Mouse (Mus musculus): ENCODE results near the gene Slc2a8. TPM values are rescaled to one million over a fixed set of nuclear protein-coding genes. Genes with fewer than 3 reads are reported as not detected.

Gene Slc2a8
- polyA plus RNA-seq, 1 experiment from 2014 or later, result 18.2 TPM

- Histone ChIP-seq H3K4me3 (replicated peaks; ENCODE audit: low read depth, low read length) (no peak overlapping the region), H3K27ac (replicated peaks; ENCODE audit: low read depth, low read length) (no peak overlapping the region), H3K4me1 (ENCODE audit: control insufficient read depth, insufficient read depth, low read length) (no peaks in the 10 kb centered on the region), H3K4me2 (ENCODE audit: low read length) (no peak overlapping the region), H3K27me3 (ENCODE audit: control insufficient read depth, insufficient read depth, low read length) (no peaks in the 10 kb centered on the region), H3K9me3 (ENCODE audit: control insufficient read depth, low read length) (no peaks in the 10 kb centered on the region), H3K36me3 (ENCODE audit: control insufficient read depth, insufficient read depth, low read length) (peaks cover 18% of the 10 kb centered on the region; the same call in 1 of the 2 replicates), H3K9ac (replicated peaks; ENCODE audit: low read length) (no peak overlapping the region)
- WGBS, result 87% methylated on average over 7 of the region's 7 CpGs
- ATAC-seq (ENCODE audit: low FRiP score, low TSS enrichment), result no peak
- no peak for DNase-seq
These were observed 20.3 kb upstream of the Slc2a8 start for GRCm38 (mm10) chr2:33002144-33002543.

GRCm38 (mm10) chr2:32999752-33000151 is 17.9 kb upstream of the Slc2a8 start:
- DNase-seq (no peak), ATAC-seq (ENCODE audit: low FRiP score, low TSS enrichment) (no peak)
- Histone ChIP-seq H3K9me3 (ENCODE audit: control insufficient read depth, low read length) (no peaks in the 10 kb centered on the region), H3K4me1 (ENCODE audit: control insufficient read depth, insufficient read depth, low read length) (no peaks in the 10 kb centered on the region), H3K27ac (replicated peaks; ENCODE audit: low read depth, low read length) (no peak overlapping the region), H3K27me3 (ENCODE audit: control insufficient read depth, insufficient read depth, low read length) (no peaks in the 10 kb centered on the region), H3K36me3 (ENCODE audit: control insufficient read depth, insufficient read depth, low read length) (peaks cover 18% of the 10 kb centered on the region; the same call in 1 of the 2 replicates), H3K4me2 (ENCODE audit: low read length) (no peak overlapping the region), H3K4me3 (replicated peaks; ENCODE audit: low read depth, low read length) (no peak overlapping the region), H3K9ac (replicated peaks; ENCODE audit: low read length) (no peak overlapping the region)
- 91% methylated on average over 2 of the region's 2 CpGs for WGBS

GRCm38 (mm10) chr2:32997792-32998191 is 15.9 kb upstream of the Slc2a8 start:
- Histone ChIP-seq H3K27me3 (ENCODE audit: control insufficient read depth, insufficient read depth, low read length) (no peaks in the 10 kb centered on the region), H3K36me3 (ENCODE audit: control insufficient read depth, insufficient read depth, low read length) (0 out of 2 replicates have a peak, but pooled peaks cover 6% of the 10 kb centered on the region), H3K4me3 (replicated peaks; ENCODE audit: low read depth, low read length) (no peak overlapping the region), H3K4me1 (ENCODE audit: control insufficient read depth, insufficient read depth, low read length) (no peaks in the 10 kb centered on the region), H3K9me3 (ENCODE audit: control insufficient read depth, low read length) (no peaks in the 10 kb centered on the region), H3K9ac (replicated peaks; ENCODE audit: low read length) (no peak overlapping the region), H3K27ac (replicated peaks; ENCODE audit: low read depth, low read length) (no peak overlapping the region), H3K4me2 (ENCODE audit: low read length) (no peak overlapping the region)
- no peak for DNase-seq
- no peak for ATAC-seq (ENCODE audit: low FRiP score, low TSS enrichment)
- WGBS, result 79% methylated on average over 4 of the region's 4 CpGs

GRCm38 (mm10) chr2:32997081-32997480 is 15.2 kb upstream of the Slc2a8 start:
- ATAC-seq (ENCODE audit: low FRiP score, low TSS enrichment) (no peak), DNase-seq (no peak)
- H3K9me3 ChIP-seq (ENCODE audit: control insufficient read depth, low read length), result no peaks in the 10 kb centered on the region
- H3K27ac ChIP-seq (replicated peaks; ENCODE audit: low read depth, low read length), result no peak overlapping the region
- H3K9ac ChIP-seq (replicated peaks; ENCODE audit: low read length), result no peak overlapping the region
- H3K4me2 ChIP-seq (ENCODE audit: low read length), result no peak overlapping the region
- H3K4me1 ChIP-seq (ENCODE audit: control insufficient read depth, insufficient read depth, low read length), result no peaks in the 10 kb centered on the region
- H3K4me3 ChIP-seq (replicated peaks; ENCODE audit: low read depth, low read length), result no peak overlapping the region
- no peaks in the 10 kb centered on the region for H3K27me3 ChIP-seq (ENCODE audit: control insufficient read depth, insufficient read depth, low read length)
- 72% methylated on average over 6 of the region's 6 CpGs for WGBS
- H3K36me3 ChIP-seq (ENCODE audit: control insufficient read depth, insufficient read depth, low read length), result 0 out of 2 replicates have a peak, but pooled peaks cover 5% of the 10 kb centered on the region

- no peak overlapping the region for H3K4me2 ChIP-seq (ENCODE audit: low read length)
- no peaks in the 10 kb centered on the region for H3K27me3 ChIP-seq (ENCODE audit: control insufficient read depth, insufficient read depth, low read length)
- DNase-seq (no peak), ATAC-seq (ENCODE audit: low FRiP score, low TSS enrichment) (no peak)
- no peak overlapping the region for H3K9ac ChIP-seq (replicated peaks; ENCODE audit: low read length)
- no peaks in the 10 kb centered on the region for H3K4me1 ChIP-seq (ENCODE audit: control insufficient read depth, insufficient read depth, low read length)
- 0 out of 2 replicates have a peak, but pooled peaks cover 3% of the 10 kb centered on the region for H3K36me3 ChIP-seq (ENCODE audit: control insufficient read depth, insufficient read depth, low read length)
- no peak overlapping the region for H3K27ac ChIP-seq (replicated peaks; ENCODE audit: low read depth, low read length)
- WGBS, result 78% methylated on average over 6 of the region's 6 CpGs
- H3K9me3 ChIP-seq (ENCODE audit: control insufficient read depth, low read length), result no peaks in the 10 kb centered on the region
- H3K4me3 ChIP-seq (replicated peaks; ENCODE audit: low read depth, low read length), result no peak overlapping the region
These were observed 10.2 kb upstream of the Slc2a8 start for GRCm38 (mm10) chr2:32992130-32992529.

GRCm38 (mm10) chr2:32990167-32990832 is 8.4 kb upstream of the Slc2a8 start:
- H3K27me3 ChIP-seq (ENCODE audit: control insufficient read depth, insufficient read depth, low read length), result no peaks in the 10 kb centered on the region
- 0 out of 2 replicates have a peak, but pooled peaks cover 2% of the 10 kb centered on the region for H3K36me3 ChIP-seq (ENCODE audit: control insufficient read depth, insufficient read depth, low read length)
- ATAC-seq (ENCODE audit: low FRiP score, low TSS enrichment), result no peak
- H3K9me3 ChIP-seq (ENCODE audit: control insufficient read depth, low read length), result no peaks in the 10 kb centered on the region
- WGBS, result 48% methylated on average over 13 of the region's 13 CpGs
- peak; percentile 59 for DNase-seq
- H3K4me3 ChIP-seq (replicated peaks; ENCODE audit: low read depth, low read length), result no peak overlapping the region
- H3K27ac ChIP-seq (replicated peaks; ENCODE audit: low read depth, low read length), result no peak overlapping the region
- H3K4me2 ChIP-seq (ENCODE audit: low read length), result no peak overlapping the region
- no peaks in the 10 kb centered on the region for H3K4me1 ChIP-seq (ENCODE audit: control insufficient read depth, insufficient read depth, low read length)
- H3K9ac ChIP-seq (replicated peaks; ENCODE audit: low read length), result no peak overlapping the region

DNA sequence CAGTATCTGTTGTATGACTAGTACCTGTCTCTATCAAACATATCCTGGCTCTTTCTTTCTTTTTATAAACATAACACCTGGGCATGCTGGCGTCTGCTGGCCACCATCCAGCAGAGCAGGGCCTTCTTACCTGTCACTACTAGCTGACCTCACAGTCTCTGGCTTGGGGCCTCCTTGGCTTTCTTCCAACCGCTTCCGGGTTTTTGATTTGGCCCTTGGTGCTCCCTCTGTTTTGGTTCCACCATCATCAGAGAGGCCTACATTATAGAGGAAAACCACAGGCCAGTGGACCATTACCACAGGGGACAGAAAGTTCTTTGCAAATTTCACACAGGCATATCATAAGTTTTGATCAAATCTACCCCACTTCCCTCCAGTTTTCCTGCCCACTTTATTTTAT is 7.5 kb upstream of the Slc2a8 start:
- ATAC-seq (ENCODE audit: low FRiP score, low TSS enrichment), result no peak
- Histone ChIP-seq H3K9ac (replicated peaks; ENCODE audit: low read length) (no peak overlapping the region), H3K4me1 (ENCODE audit: control insufficient read depth, insufficient read depth, low read length) (no peaks in the 10 kb centered on the region), H3K27me3 (ENCODE audit: control insufficient read depth, insufficient read depth, low read length) (no peaks in the 10 kb centered on the region), H3K9me3 (ENCODE audit: control insufficient read depth, low read length) (no peaks in the 10 kb centered on the region), H3K4me2 (ENCODE audit: low read length) (no peak overlapping the region), H3K4me3 (replicated peaks; ENCODE audit: low read depth, low read length) (no peak overlapping the region), H3K27ac (replicated peaks; ENCODE audit: low read depth, low read length) (no peak overlapping the region), H3K36me3 (ENCODE audit: control insufficient read depth, insufficient read depth, low read length) (no peaks in the 10 kb centered on the region)
- no peak for DNase-seq
- WGBS, result 86% methylated on average over 3 of the region's 3 CpGs

DNA sequence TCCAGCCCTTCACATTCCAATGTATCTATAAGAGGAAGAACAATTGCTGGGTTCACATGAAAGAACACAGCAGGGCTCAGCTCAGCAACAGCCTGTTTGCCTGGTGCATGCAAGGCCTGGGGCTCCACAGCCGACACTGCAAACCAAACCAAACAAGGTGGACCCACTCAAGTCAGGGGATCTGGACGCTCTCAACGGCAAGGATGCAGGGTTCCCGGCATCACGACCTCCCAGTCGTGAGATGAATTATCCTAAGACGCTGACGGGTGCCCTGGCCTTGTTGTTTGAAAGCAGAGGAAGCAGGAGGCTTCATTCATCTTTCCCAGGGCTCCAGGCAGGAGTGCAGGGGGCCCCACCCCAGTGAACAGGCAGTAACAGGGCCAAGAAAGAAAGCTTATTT is 4.0 kb upstream of the Slc2a8 start:
- H3K9ac ChIP-seq (replicated peaks; ENCODE audit: low read length), result no peak overlapping the region
- peaks cover 14% of the 10 kb centered on the region for H3K4me1 ChIP-seq (ENCODE audit: control insufficient read depth, insufficient read depth, low read length)
- no peak overlapping the region for H3K27ac ChIP-seq (replicated peaks; ENCODE audit: low read depth, low read length)
- H3K4me3 ChIP-seq (replicated peaks; ENCODE audit: low read depth, low read length), result no peak overlapping the region
- H3K4me2 ChIP-seq (ENCODE audit: low read length), result no peak overlapping the region
- no peak for ATAC-seq (ENCODE audit: low FRiP score, low TSS enrichment)
- no peaks in the 10 kb centered on the region for H3K36me3 ChIP-seq (ENCODE audit: control insufficient read depth, insufficient read depth, low read length)
- no peak for DNase-seq
- 67% methylated on average over 8 of the region's 8 CpGs for WGBS
- no peaks in the 10 kb centered on the region for H3K9me3 ChIP-seq (ENCODE audit: control insufficient read depth, low read length)
- no peaks in the 10 kb centered on the region for H3K27me3 ChIP-seq (ENCODE audit: control insufficient read depth, insufficient read depth, low read length)

DNA sequence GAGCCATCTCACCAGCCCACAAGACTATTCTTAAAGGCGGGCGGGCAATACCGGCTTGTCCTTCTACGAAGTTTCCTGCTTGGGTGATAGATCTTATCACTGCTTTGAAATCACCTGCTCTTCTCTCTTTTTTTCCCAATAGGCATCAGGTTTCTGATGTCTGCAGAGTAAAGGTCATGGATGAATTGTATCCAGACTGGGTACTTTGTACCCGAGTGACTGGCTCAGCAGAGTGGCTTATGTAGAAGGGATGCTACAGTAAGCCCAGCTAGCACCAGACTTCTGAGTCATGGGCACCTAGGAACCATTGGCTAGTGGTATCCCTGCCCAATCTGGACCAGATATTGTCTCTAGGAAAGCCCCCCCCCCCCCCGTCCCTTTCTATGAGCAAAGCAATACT is 1.7 kb upstream of the Slc2a8 start:
- no peak for DNase-seq
- WGBS, result 49% methylated on average over 6 of the region's 6 CpGs

More for the DNA sequence above, 1.7 kb upstream of the Slc2a8 start:
- H3K4me2 ChIP-seq (ENCODE audit: low read length), result no peak overlapping the region
- H3K27ac ChIP-seq (replicated peaks; ENCODE audit: low read depth, low read length), result no peak overlapping the region
- peaks cover 19% of the 10 kb centered on the region for H3K4me1 ChIP-seq (ENCODE audit: control insufficient read depth, insufficient read depth, low read length)
- no peak for ATAC-seq (ENCODE audit: low FRiP score, low TSS enrichment)
- H3K4me3 ChIP-seq (replicated peaks; ENCODE audit: low read depth, low read length), result no peak overlapping the region
- H3K36me3 ChIP-seq (ENCODE audit: control insufficient read depth, insufficient read depth, low read length), result no peaks in the 10 kb centered on the region
- H3K27me3 ChIP-seq (ENCODE audit: control insufficient read depth, insufficient read depth, low read length), result no peaks in the 10 kb centered on the region
- no peak overlapping the region for H3K9ac ChIP-seq (replicated peaks; ENCODE audit: low read length)
- H3K9me3 ChIP-seq (ENCODE audit: control insufficient read depth, low read length), result no peaks in the 10 kb centered on the region
